22 mouse cellular contexts compared by ENCODE assay signal in the genomic region with DNA sequence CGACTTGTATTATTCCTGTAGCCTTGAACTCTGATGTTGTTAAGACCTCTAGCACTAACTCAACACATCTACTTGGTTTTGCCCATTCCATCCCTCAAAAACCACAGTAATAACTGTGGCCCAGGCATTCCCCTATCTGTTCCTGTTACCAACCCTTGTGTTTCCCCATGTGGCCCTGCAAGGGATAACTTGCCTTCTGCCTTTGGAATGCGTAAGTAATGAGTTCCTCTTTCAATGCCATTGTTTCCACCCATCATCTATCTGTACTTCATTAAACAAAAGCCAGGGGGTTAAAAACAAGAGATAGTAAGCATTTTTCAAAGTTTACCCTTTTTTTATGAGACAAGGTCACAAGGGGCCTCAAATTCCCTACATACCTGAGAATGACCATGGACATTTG.
"Had no signal": no experiment of that assay in that cellular context is flagged by ENCODE, and none has a peak within 500 bp of the region (broad histone marks: within the 10 kb centered on the region; RNA-seq: fewer than 3 reads in every experiment).

No protein-coding gene starts in this region.

- H3K36me3 ChIP-seq: kidney, embryonic 15.5 days; limb, embryonic 12.5 days; limb, embryonic 15.5 days; lung, embryonic 15.5 days; midbrain, embryonic 12.5 days; midbrain, embryonic 15.5 days; neural tube, embryonic 12.5 days; neural tube, embryonic 15.5 days; stomach, embryonic 15.5 days had no signal

- H3K27ac ChIP-seq: kidney, embryonic 15.5 days; limb, embryonic 12.5 days; limb, embryonic 15.5 days; liver, embryonic 14.5 days; lung, embryonic 15.5 days; midbrain, embryonic 12.5 days; midbrain, embryonic 15.5 days; neural tube, embryonic 12.5 days; neural tube, embryonic 15.5 days; stomach, embryonic 15.5 days had no signal

- H3K4me1 ChIP-seq: kidney, embryonic 15.5 days; limb, embryonic 12.5 days; limb, embryonic 15.5 days; lung, embryonic 15.5 days; midbrain, embryonic 12.5 days; midbrain, embryonic 15.5 days; neural tube, embryonic 12.5 days; neural tube, embryonic 15.5 days; stomach, embryonic 15.5 days had no signal

- H3K4me2 ChIP-seq: kidney, embryonic 15.5 days; limb, embryonic 12.5 days; limb, embryonic 15.5 days; liver, embryonic 11.5 days; lung, embryonic 15.5 days; midbrain, embryonic 12.5 days; midbrain, embryonic 15.5 days; neural tube, embryonic 12.5 days; neural tube, embryonic 15.5 days; stomach, embryonic 15.5 days had no signal

- H3K4me3 ChIP-seq: kidney, embryonic 15.5 days; limb, embryonic 12.5 days; limb, embryonic 15.5 days; lung, embryonic 15.5 days; midbrain, embryonic 12.5 days; midbrain, embryonic 15.5 days; neural tube, embryonic 12.5 days; neural tube, embryonic 15.5 days; stomach, embryonic 15.5 days had no signal

- H3K9me3 ChIP-seq: kidney, embryonic 15.5 days; limb, embryonic 12.5 days; limb, embryonic 15.5 days; lung, embryonic 15.5 days; midbrain, embryonic 12.5 days; midbrain, embryonic 15.5 days; neural tube, embryonic 12.5 days; neural tube, embryonic 15.5 days; stomach, embryonic 15.5 days had no signal

- H3K9ac ChIP-seq: kidney, embryonic 15.5 days; limb, embryonic 12.5 days; limb, embryonic 15.5 days; liver, embryonic 14.5 days; liver, postnatal 0 days; lung, embryonic 15.5 days; midbrain, embryonic 12.5 days; midbrain, embryonic 15.5 days; neural tube, embryonic 12.5 days; neural tube, embryonic 15.5 days; stomach, embryonic 15.5 days had no signal

- H3K27me3 ChIP-seq: kidney, embryonic 15.5 days; limb, embryonic 12.5 days; limb, embryonic 15.5 days; lung, embryonic 15.5 days; midbrain, embryonic 12.5 days; midbrain, embryonic 15.5 days; neural tube, embryonic 12.5 days; neural tube, embryonic 15.5 days; stomach, embryonic 15.5 days had no signal

- DNase-seq: kidney, adult 8-10 months; kidney, postnatal 10 days; kidney, postnatal 4 days; left cerebral cortex, postnatal 4 days; liver, postnatal 0 days; lung, postnatal 10 days; lung, postnatal 36 days; right cerebral cortex, adult 18-20 months; right cerebral cortex, postnatal 25 days; spleen, adult 18-20 months; thymus, postnatal 25 days had no signal

- ATAC-seq: liver, postnatal 0 days; midbrain, embryonic 15.5 days had no signal
